Mouse (Mus musculus) lung, embryonic 15.5 days (tissue): Measurements from ENCODE around the gene Tcf12. TPM values are rescaled to one million over a fixed set of nuclear protein-coding genes. Genes with fewer than 3 reads are reported as not detected.

Source experiments
- ATAC-seq: fragments of 200-750 bp; cut with Nextera tagmentation; 2 replicates; pipeline ENCODE4 v1.8.0; 2017; ENCODE audit warnings: moderate number of reproducible peaks, borderline replicate concordance; ENCODE audit not compliant: low FRiP score, low TSS enrichment; ENCODE audit errors: extremely low read depth
- H3K27ac ChIP-seq: fragments of 300-500 bp; sonication (generic); 2 replicates; pipeline ENCODE4 v1.5.1; 2015; ENCODE audit warnings: moderate library complexity, mild to moderate bottlenecking, inconsistent platforms
- H3K27me3 ChIP-seq: fragments of 300-500 bp; sonication (generic); 2 replicates; pipeline ENCODE4 v1.6.1; 2015; ENCODE audit warnings: inconsistent platforms
- H3K36me3 ChIP-seq: fragments of 300-500 bp; sonication (generic); 2 replicates; pipeline ENCODE4 v1.6.1; 2015; ENCODE audit warnings: inconsistent platforms
- H3K4me1 ChIP-seq: fragments of 300-500 bp; sonication (generic); 2 replicates; pipeline ENCODE4 v1.6.1; 2015; ENCODE audit warnings: inconsistent platforms
- H3K4me2 ChIP-seq: fragments of 300-500 bp; sonication (generic); 2 replicates; pipeline ENCODE4 v1.6.1; 2015; ENCODE audit warnings: inconsistent platforms, mild to moderate bottlenecking, moderate library complexity
- H3K4me3 ChIP-seq: fragments of 300-500 bp; sonication (generic); 2 replicates; pipeline ENCODE4 v1.5.1; 2015; ENCODE audit warnings: mild to moderate bottlenecking, inconsistent platforms
- H3K9ac ChIP-seq: fragments of 300-500 bp; sonication (generic); 2 replicates; pipeline ENCODE4 v1.6.1; 2015; ENCODE audit warnings: inconsistent platforms
- H3K9me3 ChIP-seq: fragments of 300-500 bp; sonication (generic); 2 replicates; pipeline ENCODE4 v1.6.1; 2016; ENCODE audit warnings: inconsistent platforms
- WGBS: fragments of 180-500 bp; shearing (Covaris S2); methylation state at CpG from one replicate; pipeline ENCODE4 v1.1.7; 2015; 5-methylcytosine and 5-hydroxymethylcytosine counted together
- polyA plus RNA-seq: library from polyadenylated mRNA; unstranded; fragments of >200 nt; fragmentation: Nextera tagmentation; extraction: Ambion mirVana; gene quantifications from 2 replicates; pipeline ENCODE4 v1.2.1, GENCODE M21; 2015

Gene Tcf12
- polyA plus RNA-seq, 1 experiment from 2014 or later = 75.8 TPM

DNA sequence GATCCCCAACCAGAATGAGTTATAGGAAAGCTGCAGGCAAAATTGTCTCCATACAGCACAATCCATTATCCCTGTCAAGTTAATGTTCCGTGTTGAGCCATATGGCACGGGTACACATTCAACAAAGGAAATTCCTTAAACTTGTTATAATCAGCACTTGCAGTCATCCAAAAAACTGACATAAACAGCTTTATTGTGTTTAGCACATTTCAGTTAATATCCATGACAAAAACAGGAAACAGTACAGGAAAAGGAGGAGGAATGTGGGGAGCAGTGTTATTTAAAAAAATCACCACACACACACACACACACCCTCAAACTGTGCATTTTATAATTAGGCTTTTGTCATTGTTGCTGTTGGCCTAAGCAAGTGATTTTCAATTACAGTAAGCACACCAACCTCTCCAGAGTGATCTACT, 137.1 kb downstream of the Tcf12 start:
- no peaks in the 10 kb centered on the region for H3K36me3 ChIP-seq
- no peak overlapping the region for H3K9ac ChIP-seq
- no peak for ATAC-seq
- 30% methylated on average over 2 of the region's 2 CpGs for WGBS
- no peaks in the 10 kb centered on the region for H3K27me3 ChIP-seq
- peaks cover 24% of the 10 kb centered on the region for H3K4me1 ChIP-seq
- H3K9me3 ChIP-seq = no peaks in the 10 kb centered on the region
- H3K4me2 ChIP-seq = no peak overlapping the region
- no peak overlapping the region for H3K4me3 ChIP-seq
- H3K27ac ChIP-seq = no peak overlapping the region

DNA sequence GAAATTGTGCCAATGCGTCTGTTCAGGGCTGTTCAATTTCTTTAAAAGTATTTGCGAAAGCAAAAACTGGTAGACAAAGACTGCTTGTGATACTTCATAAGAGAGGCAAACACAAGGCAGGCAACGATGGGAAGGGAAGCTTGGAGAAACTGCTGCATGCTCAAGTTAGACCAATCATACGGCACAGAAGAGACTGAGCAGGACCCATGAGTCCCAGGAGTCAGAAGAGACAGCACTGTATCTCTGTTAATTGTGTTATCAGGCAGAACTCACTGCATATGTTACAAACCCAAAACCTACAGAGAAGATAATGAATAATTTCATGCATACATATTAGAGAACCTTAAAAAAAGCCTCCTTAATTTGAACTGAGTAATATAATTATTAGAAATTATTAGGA, 147.6 kb downstream of the Tcf12 start:
- WGBS = 82% methylated on average over 4 of the region's 4 CpGs
- H3K27me3 ChIP-seq = no peaks in the 10 kb centered on the region
- ATAC-seq = no peak
- no peak overlapping the region for H3K4me3 ChIP-seq
- H3K27ac ChIP-seq = no peak overlapping the region
- H3K36me3 ChIP-seq = no peaks in the 10 kb centered on the region
- H3K4me2 ChIP-seq = no peak overlapping the region
- H3K9ac ChIP-seq = no peak overlapping the region
- peaks cover 7% of the 10 kb centered on the region for H3K4me1 ChIP-seq
- H3K9me3 ChIP-seq = no peaks in the 10 kb centered on the region

DNA sequence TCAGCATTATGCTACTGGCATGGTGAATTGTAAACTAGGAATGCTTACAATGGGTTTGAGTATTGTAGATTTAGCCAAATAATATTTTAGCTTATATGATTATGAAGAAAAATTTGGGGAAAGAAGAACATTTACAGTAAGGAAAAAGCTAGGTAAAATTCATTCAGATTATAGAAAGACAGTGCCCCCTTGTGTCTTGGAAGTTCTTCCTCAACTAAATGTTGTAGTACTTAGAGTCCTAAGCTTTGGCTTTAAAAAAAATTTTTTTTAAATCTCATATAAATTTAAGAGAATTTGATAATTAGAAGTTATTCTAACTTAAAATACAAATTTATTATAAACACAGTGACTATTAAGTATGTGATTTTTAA, 151.7 kb downstream of the Tcf12 start:
- peak overlapping the region; percentile 29; the same call in 1 of the 2 replicates for H3K4me2 ChIP-seq

DNA sequence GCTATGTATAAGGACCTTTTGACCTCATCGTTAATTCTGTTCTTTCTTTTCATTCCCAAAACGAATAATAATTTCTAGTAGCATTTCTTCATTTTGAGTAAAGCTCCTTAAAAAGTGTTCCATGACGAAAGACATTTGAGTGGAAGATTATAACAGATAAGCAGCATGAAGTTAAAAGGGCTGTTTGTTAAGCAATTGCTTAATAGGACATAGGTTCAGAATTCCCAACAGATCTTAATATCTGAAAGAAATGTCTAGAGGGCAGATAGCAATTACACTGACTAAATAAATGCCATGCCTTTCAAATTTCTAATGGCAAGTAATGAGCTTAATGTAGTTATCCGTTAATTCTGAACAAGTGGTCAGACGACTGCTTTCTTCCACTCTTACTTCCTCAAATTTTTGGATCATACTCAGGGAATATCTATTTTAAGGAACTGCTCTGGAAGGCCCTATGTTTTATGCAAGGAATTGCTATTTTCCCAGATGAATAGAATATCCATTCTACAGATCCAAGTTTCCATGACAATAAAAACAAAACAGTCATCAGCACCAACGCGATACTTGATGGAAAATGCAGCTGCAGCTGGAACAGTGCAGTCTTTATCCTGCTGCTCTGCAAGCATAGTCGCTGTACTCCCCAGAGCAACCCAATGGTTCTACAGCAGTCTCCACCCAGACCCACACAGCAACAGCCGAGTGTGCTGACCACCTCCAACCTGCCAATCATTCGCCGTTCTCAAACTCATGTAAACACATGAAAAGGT, 152.2 kb downstream of the Tcf12 start:
- peak; percentile 57; the same call in 1 of the 2 replicates for ATAC-seq
- no peaks in the 10 kb centered on the region for H3K9me3 ChIP-seq
- H3K27ac ChIP-seq = 0 out of 2 replicates have a peak overlapping the region, but pooled peaks have one; percentile 41
- H3K9ac ChIP-seq = no peak overlapping the region
- no peaks in the 10 kb centered on the region for H3K27me3 ChIP-seq
- peak overlapping the region; percentile 29; the same call in 1 of the 2 replicates for H3K4me2 ChIP-seq
- no peak overlapping the region for H3K4me3 ChIP-seq
- peaks cover 24% of the 10 kb centered on the region for H3K4me1 ChIP-seq
- H3K36me3 ChIP-seq = no peaks in the 10 kb centered on the region
- 45% methylated on average over 11 of the region's 11 CpGs for WGBS

More for the DNA sequence above, 151.7 kb downstream of the Tcf12 start:
- no peaks in the 10 kb centered on the region for H3K27me3 ChIP-seq
- H3K9ac ChIP-seq = no peak overlapping the region
- ATAC-seq = no peak
- 0 out of 2 replicates have a peak overlapping the region, but pooled peaks have one; percentile 41 for H3K27ac ChIP-seq
- H3K36me3 ChIP-seq = no peaks in the 10 kb centered on the region
- H3K9me3 ChIP-seq = no peaks in the 10 kb centered on the region
- peaks cover 24% of the 10 kb centered on the region for H3K4me1 ChIP-seq
- no peak overlapping the region for H3K4me3 ChIP-seq

DNA sequence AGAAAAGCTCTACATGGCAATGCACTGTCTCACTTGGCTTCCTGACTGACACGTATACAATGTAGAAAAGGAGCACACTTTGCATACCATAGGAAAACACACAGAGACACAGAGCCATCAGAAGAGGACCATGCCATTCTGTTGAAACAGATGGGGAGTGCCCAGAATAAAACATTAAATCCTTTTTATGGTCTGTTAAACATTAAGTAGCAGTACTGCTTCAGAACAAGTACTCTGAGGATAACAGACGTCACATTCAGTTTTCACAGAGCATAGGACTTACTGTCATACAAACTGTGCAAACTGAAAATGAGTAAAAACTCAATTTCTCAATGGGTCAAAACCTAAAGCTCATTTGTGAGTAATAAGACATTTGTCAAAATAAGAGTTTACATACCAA, 158.5 kb downstream of the Tcf12 start:
- no peaks in the 10 kb centered on the region for H3K36me3 ChIP-seq
- H3K9me3 ChIP-seq = no peaks in the 10 kb centered on the region
- H3K27ac ChIP-seq = no peak overlapping the region
- 50% methylated on average over 2 of the region's 2 CpGs for WGBS
- no peaks in the 10 kb centered on the region for H3K27me3 ChIP-seq
- peaks cover 40% of the 10 kb centered on the region for H3K4me1 ChIP-seq
- no peak for ATAC-seq
- H3K4me2 ChIP-seq = no peak overlapping the region
- no peak overlapping the region for H3K9ac ChIP-seq
- no peak overlapping the region for H3K4me3 ChIP-seq

DNA sequence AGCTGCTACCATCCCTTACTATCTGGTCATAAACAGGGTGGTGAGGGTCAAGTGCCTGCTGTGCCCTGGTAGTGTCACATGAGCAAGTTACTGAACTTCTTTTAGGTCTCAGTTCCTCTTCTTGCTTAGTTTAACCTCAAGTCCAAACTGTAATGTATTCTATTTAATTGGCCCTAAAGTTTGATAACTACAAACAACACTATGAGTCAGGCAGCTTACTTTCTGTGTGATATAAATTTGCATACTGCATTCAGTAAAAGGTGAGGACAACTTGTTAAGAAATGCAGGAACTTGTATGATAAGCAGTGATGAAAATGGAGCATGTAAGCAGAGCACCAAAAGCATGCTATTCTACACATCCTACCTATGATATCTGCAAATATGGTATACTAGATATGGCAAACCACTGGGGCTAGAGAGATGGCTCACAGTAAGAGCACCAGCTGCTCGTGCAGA, 159.0 kb downstream of the Tcf12 start:
- 90% methylated on average over 1 of the region's 1 CpGs for WGBS
- Histone ChIP-seq H3K9ac (no peak overlapping the region), H3K4me3 (no peak overlapping the region), H3K4me1 (peaks cover 38% of the 10 kb centered on the region), H3K4me2 (no peak overlapping the region), H3K36me3 (no peaks in the 10 kb centered on the region), H3K27ac (no peak overlapping the region), H3K9me3 (no peaks in the 10 kb centered on the region), H3K27me3 (no peaks in the 10 kb centered on the region)
- ATAC-seq = no peak

DNA sequence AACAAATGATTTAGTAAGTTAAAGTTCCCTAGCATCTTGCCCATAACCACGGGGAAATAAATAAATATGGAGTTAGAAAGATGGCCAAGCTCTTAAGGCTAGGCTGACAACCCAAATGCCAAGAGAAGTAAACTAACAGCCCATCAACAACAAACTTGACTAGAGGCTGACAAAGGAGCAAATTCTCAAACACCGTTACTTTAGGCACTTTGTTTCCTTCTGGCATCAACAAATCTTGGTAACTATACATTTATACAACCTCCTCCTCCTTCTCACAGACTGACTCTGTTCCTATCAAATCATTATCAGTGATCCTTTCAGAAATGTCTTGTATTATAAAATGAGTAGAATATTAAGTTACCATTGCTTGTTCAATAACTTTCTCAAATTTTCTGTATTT, 159.7 kb downstream of the Tcf12 start:
- no peak for ATAC-seq
- no peak overlapping the region for H3K4me3 ChIP-seq
- WGBS = 40% methylated on average over 2 of the region's 2 CpGs
- no peaks in the 10 kb centered on the region for H3K27me3 ChIP-seq
- no peak overlapping the region for H3K9ac ChIP-seq
- H3K4me2 ChIP-seq = no peak overlapping the region
- H3K4me1 ChIP-seq = peaks cover 32% of the 10 kb centered on the region
- no peaks in the 10 kb centered on the region for H3K9me3 ChIP-seq
- no peaks in the 10 kb centered on the region for H3K36me3 ChIP-seq
- H3K27ac ChIP-seq = no peak overlapping the region

DNA sequence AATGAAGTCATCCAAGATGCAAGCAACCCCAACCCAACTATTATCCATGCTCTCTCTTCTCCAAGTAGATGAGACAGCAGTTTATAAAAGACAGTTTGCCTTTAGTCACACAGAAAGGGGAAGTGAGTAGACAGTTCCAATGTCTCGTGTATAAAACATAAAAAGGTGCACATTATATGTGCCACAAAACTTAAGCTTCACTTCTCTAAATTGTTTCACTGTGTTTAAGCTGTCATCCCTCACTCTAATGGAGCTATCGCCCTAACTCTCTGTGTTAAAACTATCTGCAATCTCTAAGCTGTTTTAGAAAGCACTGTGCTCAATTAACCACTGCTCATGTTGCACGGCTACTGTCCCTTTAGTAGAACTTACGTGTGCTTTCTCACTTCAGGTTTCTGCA, 160.3 kb downstream of the Tcf12 start:
- peaks cover 27% of the 10 kb centered on the region for H3K4me1 ChIP-seq
- no peak overlapping the region for H3K9ac ChIP-seq
- no peak overlapping the region for H3K27ac ChIP-seq
- H3K4me3 ChIP-seq = no peak overlapping the region
- no peaks in the 10 kb centered on the region for H3K27me3 ChIP-seq
- no peaks in the 10 kb centered on the region for H3K9me3 ChIP-seq
- 62% methylated on average over 4 of the region's 4 CpGs for WGBS
- H3K4me2 ChIP-seq = no peak overlapping the region
- ATAC-seq = no peak
- no peaks in the 10 kb centered on the region for H3K36me3 ChIP-seq

DNA sequence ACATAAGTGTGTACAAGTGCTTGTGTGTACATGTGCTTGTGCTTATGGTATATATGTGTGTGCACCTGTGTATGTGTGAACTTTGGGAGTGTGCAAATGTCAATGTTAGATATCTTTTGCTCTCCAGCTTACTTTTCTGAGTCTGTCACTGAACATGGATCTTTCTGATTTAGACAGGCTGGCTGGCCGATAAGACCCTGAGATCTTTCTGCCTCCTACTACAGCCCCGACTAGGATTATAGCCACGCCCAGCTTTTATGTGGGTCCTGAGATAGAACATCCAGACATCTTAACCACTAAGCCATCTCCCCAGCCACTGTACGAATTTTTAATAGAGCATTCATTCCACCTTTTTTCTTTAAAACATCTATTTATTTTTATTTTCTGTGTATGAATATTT, 166.9 kb downstream of the Tcf12 start:
- Histone ChIP-seq H3K27ac (no peak overlapping the region), H3K27me3 (no peaks in the 10 kb centered on the region), H3K9ac (no peak overlapping the region), H3K36me3 (0 out of 2 replicates have a peak, but pooled peaks cover 3% of the 10 kb centered on the region), H3K4me1 (peaks cover 4% of the 10 kb centered on the region; the same call in 1 of the 2 replicates), H3K9me3 (no peaks in the 10 kb centered on the region), H3K4me2 (no peak overlapping the region), H3K4me3 (no peak overlapping the region)
- no peak for ATAC-seq
- 89% methylated on average over 4 of the region's 4 CpGs for WGBS

DNA sequence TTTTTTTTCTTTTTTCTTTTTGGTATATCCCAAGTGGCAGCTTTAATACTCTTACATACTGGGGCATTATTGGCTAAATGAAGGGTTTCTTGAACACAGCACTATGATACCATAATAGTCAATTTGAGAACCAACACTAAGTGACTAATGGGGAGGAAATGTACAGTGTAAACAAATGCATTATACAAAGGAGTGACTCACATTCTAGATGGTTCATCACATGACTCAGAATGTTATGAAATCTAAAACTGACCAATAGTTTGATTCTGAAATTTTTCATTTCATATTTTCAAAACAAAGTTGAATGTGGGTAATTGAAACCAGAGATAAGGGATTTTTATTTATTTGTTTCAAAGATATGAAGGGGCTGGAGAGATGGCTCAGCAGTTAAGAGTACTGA, 169.2 kb downstream of the Tcf12 start:
- no peak for ATAC-seq
- Histone ChIP-seq H3K27me3 (no peaks in the 10 kb centered on the region), H3K27ac (no peak overlapping the region), H3K9ac (no peak overlapping the region), H3K36me3 (0 out of 2 replicates have a peak, but pooled peaks cover 3% of the 10 kb centered on the region), H3K4me1 (peaks cover 4% of the 10 kb centered on the region; the same call in 1 of the 2 replicates), H3K9me3 (no peaks in the 10 kb centered on the region), H3K4me3 (no peak overlapping the region), H3K4me2 (no peak overlapping the region)

DNA sequence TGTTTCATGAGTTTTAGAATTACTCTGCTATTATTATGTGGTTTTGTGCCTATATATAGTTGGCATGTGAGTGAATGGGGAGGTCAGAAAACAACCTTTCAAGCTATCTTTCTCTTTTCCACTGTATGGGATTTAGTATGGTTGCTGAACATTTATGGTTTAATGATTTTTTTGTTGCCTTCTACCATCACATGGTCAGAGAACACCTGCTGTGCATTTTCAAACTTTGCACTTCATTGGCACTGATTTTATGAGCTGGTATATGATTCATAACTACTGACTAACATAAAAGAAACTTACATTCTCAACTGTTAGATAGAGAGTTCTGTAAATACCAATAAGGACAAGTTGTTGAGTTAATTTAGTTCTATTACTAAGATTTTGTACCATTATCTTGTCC, 171.7 kb downstream of the Tcf12 start:
- Histone ChIP-seq H3K27ac (no peak overlapping the region), H3K9ac (no peak overlapping the region), H3K4me1 (peaks cover 4% of the 10 kb centered on the region; the same call in 1 of the 2 replicates)

DNA sequence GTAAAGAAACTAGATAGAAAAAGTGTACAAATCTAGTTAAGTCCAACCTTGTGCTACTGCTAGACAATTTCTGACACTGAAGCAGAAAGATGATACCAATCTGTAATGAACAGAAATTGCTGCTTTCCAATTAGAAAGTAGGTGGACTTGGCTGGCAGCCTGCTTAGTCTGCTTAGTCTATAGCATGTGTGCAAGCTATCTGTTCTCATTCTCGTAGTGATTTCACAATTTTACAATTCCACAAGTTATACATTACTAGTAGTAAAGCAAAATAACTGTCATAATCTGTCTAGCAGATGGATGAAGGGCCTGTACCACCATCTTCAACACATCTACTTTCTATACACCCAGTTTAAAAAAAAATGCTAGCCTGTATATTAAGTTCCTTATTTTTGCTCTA, 175.5 kb downstream of the Tcf12 start:
- Histone ChIP-seq H3K9me3 (no peaks in the 10 kb centered on the region), H3K27ac (no peak overlapping the region), H3K27me3 (no peaks in the 10 kb centered on the region), H3K4me2 (no peak overlapping the region), H3K36me3 (no peaks in the 10 kb centered on the region), H3K4me3 (no peak overlapping the region), H3K9ac (no peak overlapping the region), H3K4me1 (no peaks in the 10 kb centered on the region)
- no peak for ATAC-seq
- WGBS = 69% methylated on average over 1 of the region's 1 CpGs

More for the DNA sequence above, 171.7 kb downstream of the Tcf12 start:
- Histone ChIP-seq H3K9me3 (no peaks in the 10 kb centered on the region), H3K36me3 (0 out of 2 replicates have a peak, but pooled peaks cover 3% of the 10 kb centered on the region), H3K4me2 (no peak overlapping the region), H3K4me3 (no peak overlapping the region), H3K27me3 (no peaks in the 10 kb centered on the region)
- no peak for ATAC-seq
